Mouse (Mus musculus) cerebellum, adult 11-12 months (tissue): ENCODE measurements around the gene Slc39a2.

Experiments
- DNase-seq: peaks from one replicate; pipeline ENCODE4 v3.0.0; 2022

Gene Slc39a2

GRCm38 (mm10) chr14:51932092-51933020, 39.7 kb downstream of the Slc39a2 start:
- DNase-seq: no peak

GRCm38 (mm10) chr14:51939005-51939404, 46.3 kb downstream of the Slc39a2 start:
- no peak for DNase-seq

GRCm38 (mm10) chr14:51940944-51941560, 48.4 kb downstream of the Slc39a2 start:
- no peak for DNase-seq

GRCm38 (mm10) chr14:51941577-51941976, 48.9 kb downstream of the Slc39a2 start:
- no peak for DNase-seq

GRCm38 (mm10) chr14:51942236-51942635, 49.5 kb downstream of the Slc39a2 start:
- DNase-seq: no peak

- no peak for DNase-seq
These were observed 50.6 kb downstream of the Slc39a2 start for GRCm38 (mm10) chr14:51943336-51943735.
